Mouse (Mus musculus): ENCODE data around the gene Vamp5.

- TF ChIP-seq CTCF (IDR thresholded peaks at IDR 0.05; ENCODE audit: low read depth) = no peak
- no peak for TF ChIP-seq EP300 (optimal IDR thresholded peaks at IDR 0.05)
These were observed 26.2 kb downstream of the Vamp5 start for GRCm38 (mm10) chr6:72354025-72354424.
